Mouse (Mus musculus) CH12.LX (cell line): Measurements from ENCODE around the gene Prm3.

Experiments used
- CTCF ChIP-seq, 2 experiments: IDR thresholded peaks in 1 of 2; conservative IDR thresholded peaks in 1 of 2; 2 replicates each; pipeline ENCODE4 v1.5.1; 2011 to 2012; ENCODE audit warnings: low read depth in 2 of 2, low read length in 2 of 2, improper control_type of control experiment in 1 of 2, inconsistent platforms in 1 of 2, mild to moderate bottlenecking in 1 of 2, moderate library complexity in 1 of 2
- HCFC1 ChIP-seq: IDR thresholded peaks from 2 replicates; pipeline ENCODE4 v1.6.1; 2012; ENCODE audit warnings: low read depth, mild to moderate bottlenecking, inconsistent platforms, low read length, improper control_type of control experiment
- MXI1 ChIP-seq: IDR thresholded peaks from 2 replicates; pipeline ENCODE4 v1.6.1; 2011; ENCODE audit warnings: mild to moderate bottlenecking, low read depth, low read length, improper control_type of control experiment
- MYC ChIP-seq: IDR thresholded peaks from 2 replicates; pipeline ENCODE4 v1.6.1; 2011; ENCODE audit warnings: low read depth, mild to moderate bottlenecking, improper control_type of control experiment, low read length
- POLR2A ChIP-seq: IDR thresholded peaks from 2 replicates; pipeline ENCODE4 v1.6.1; 2011; ENCODE audit warnings: low read depth, mild to moderate bottlenecking, improper control_type of control experiment, low read length
- ZKSCAN1 ChIP-seq: IDR thresholded peaks from 2 replicates; pipeline ENCODE4 v1.6.1; 2012; ENCODE audit warnings: low read depth, inconsistent platforms, low read length, improper control_type of control experiment, borderline replicate concordance

DNA sequence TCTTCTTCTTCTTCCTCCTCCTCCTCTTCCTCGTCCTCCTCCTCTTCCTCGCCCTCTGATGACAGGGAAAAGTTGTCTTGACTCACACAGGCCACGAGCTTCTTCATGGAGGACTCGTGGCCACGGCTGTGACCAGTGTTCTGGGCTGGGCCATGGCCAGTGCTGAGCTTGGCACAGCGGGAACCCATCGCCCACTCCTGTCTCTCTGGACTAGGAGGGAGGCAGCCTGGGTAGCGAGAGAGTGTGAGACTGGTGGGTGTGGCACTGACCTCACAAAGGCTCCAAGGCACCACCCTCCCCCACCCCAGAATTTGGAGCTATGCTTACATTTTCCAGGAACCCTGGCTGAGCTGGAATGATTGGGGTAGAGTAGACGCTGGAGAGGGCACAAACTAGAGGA lies at the start of gene Prm3:
- TF ChIP-seq HCFC1 (no peak), MXI1 (no peak), CTCF (conservative IDR thresholded peaks at IDR 0.05 in 1 of 2, IDR thresholded peaks at IDR 0.05 in 1 of 2; ENCODE audit: low read depth in 2 of 2, low read length in 2 of 2) (no peak), MYC (no peak), ZKSCAN1 (no peak), POLR2A (no peak)
